Mouse (Mus musculus) Patski (cell line): ENCODE data around the gene Ntng2. TPM values are rescaled to one million over a fixed set of nuclear protein-coding genes. Genes with fewer than 3 reads are reported as not detected.

Source experiments
- ATAC-seq: fragments of 100-300 bp; one replicate; pipeline ENCODE4 v1.8.0; 2021
- CTCF ChIA-PET: fragments of 350-600 bp; sonication (Branson Sonifier 250); formaldehyde crosslinking; loops from one replicate; lab custom pipeline; 2022; ENCODE audit warnings: inconsistent platforms; lab: Charles Lee
- POLR2A ChIA-PET: fragments of 350-600 bp; sonication (Branson Sonifier 250); formaldehyde crosslinking; loops from one replicate; lab custom pipeline; 2022; ENCODE audit warnings: antibody characterized with exemption, inconsistent platforms; lab: Charles Lee
- DNase-seq: peaks from one replicate; pipeline ENCODE4 v3.0.0-alpha.2; 2011; ENCODE audit warnings: low read depth, low spot score
- H3K27me3 ChIP-seq: fragments of 371-371 bp; one replicate; pipeline ENCODE4 v1.5.1; 2021
- CTCF ChIP-seq: fragments of 100-300 bp; IDR thresholded peaks from one replicate; pipeline ENCODE4 v1.5.1; 2021
- in situ Hi-C: fragments of 300-500 bp; cut with MboI; formaldehyde crosslinking; loops from 3 replicates; pipeline ENCODE4 v1.11.1; 2018; ENCODE audit warnings: low pct_unique_long_range_greater_than_20kb, mixed read lengths
- polyA plus RNA-seq: library from polyadenylated mRNA; unstranded; gene quantifications from one replicate; pipeline ENCODE4 v1.2.3, GENCODE M21; 2021

Gene Ntng2
- 16.8 TPM for polyA plus RNA-seq

- ChIA-PET POLR2A (interaction anchor here (1.4 kb wide), 1 partner anchor 301 kb away, joined by 4 read pairs; no protein-coding TSS in a partner anchor), CTCF (interaction anchor here (0.6 to 1.7 kb wide), 3 partner anchors 11 to 368 kb away, joined by 3 to 6 read pairs (median 3); no protein-coding TSS in a partner anchor)
- ATAC-seq (peak; percentile 76), DNase-seq (peak; percentile 25)
- in situ Hi-C loops, result no loop called here
- no peak for TF ChIP-seq CTCF
- H3K27me3 ChIP-seq, result no peaks in the 10 kb centered on the region
Observed at GRCm38 (mm10) chr2:29252599-29253204, at the start of gene Ntng2. Gene Ntng2 (minus strand): TSS chr2:29253005.

DNA sequence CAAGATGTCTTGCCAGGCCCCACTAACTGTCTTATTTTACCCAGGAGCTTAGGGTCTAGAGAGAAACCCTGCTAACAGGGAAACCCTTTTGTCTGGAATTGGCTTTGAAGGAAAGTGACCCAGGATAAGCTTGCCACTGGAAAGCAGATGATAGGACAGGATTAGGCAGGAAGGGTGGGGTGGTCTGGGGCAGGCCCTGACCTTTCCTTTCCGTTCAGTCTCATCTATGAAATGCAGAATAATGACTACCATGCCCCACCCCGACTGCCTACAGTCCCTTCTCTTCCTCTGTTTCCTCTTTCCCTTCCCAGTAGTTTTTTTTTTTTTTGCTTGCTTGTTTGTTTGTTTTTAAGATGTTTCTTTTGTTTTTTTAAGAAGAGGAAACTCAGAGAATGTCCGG, 42.8 kb upstream of the Ntng2 start:
- ATAC-seq, result no peak
- in situ Hi-C loops, result no loop called here
- H3K27me3 ChIP-seq, result peaks cover 14% of the 10 kb centered on the region
- ChIA-PET POLR2A (no interaction called here), CTCF (no interaction called here)
- TF ChIP-seq CTCF, result no peak
- DNase-seq, result no peak

DNA sequence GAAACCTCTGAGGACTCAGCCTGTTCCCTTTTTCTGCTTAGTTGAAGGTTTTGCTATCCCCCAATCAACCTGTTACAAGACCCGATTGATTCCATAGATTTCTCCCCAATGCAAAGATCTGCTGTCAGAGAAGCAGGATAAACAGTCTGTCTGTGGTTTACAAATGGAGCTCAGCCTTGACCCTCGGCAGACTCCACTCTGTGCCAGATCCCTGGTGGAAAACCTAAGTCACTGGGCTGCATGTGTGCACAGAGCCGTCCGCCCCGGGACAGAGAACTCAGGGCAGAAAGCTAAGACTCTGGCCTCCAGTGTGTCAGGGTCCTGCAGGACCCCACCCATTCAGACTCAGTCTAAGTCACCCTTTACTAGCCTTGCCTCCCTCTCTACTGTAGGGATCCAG, 34.8 kb upstream of the Ntng2 start:
- TF ChIP-seq CTCF, result no peak
- in situ Hi-C loops, result no loop called here
- peaks cover 39% of the 10 kb centered on the region for H3K27me3 ChIP-seq
- ChIA-PET CTCF (no interaction called here), POLR2A (no interaction called here)
- ATAC-seq (no peak), DNase-seq (no peak)

DNA sequence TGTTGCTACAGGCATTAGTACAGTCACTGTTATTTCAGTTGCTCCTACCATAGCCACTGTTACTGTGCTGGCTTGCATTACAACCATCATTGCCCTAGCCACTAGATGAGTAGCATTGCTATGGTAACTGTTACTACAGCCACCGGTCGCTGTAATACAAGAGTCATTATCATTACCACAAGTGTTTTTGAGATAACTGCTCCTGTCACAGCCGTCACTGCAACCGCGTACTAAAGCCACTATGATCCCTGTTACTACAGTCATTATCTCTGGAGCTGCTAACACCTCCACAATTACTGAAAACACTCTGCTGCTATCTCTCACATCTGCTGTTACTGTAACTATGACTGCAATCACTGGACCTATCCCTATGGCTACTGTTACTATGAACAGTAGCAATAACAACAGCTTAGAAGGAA, 24.9 kb upstream of the Ntng2 start:
- TF ChIP-seq CTCF, result no peak
- no peak for DNase-seq
- no peak for ATAC-seq
- CTCF ChIA-PET, result no interaction called here
- H3K27me3 ChIP-seq, result peaks cover 13% of the 10 kb centered on the region
- POLR2A ChIA-PET, result no interaction called here
- in situ Hi-C loops, result no loop called here

DNA sequence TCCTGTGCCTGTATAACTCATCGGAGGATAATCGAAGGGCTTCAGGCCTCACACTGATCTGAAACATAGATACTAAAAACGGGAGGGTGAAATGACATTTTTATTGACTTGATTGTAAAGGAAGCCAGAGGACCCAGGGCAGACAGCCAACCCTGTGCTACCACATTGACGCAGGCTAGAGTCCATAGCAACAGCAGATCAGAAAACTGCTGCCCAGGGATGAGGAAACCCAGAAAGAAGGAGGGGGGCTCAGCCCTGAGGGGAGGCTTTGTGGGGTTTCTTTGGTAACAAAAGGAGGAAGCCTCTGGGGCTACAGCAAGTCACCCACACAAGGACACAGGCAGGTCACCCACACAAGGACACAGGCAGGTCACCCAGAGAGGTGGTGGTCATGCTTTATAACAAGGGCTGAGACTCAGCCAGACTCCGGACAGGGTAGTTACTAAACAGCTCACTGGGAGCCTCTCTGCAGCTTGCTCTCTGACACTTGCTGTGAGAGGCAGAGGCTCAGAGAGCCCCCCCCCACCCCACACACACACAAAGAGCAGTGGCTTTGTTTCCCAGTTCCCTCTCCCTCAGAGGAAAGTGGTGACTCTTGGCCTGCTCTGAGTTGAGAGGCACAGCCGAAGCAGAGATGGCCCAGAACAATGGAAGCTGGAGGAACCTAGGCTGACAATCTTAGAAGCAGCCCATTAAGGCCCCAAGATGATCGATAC, 19.2 kb upstream of the Ntng2 start:
- ChIA-PET CTCF (no interaction called here), POLR2A (no interaction called here)
- no peak for ATAC-seq
- in situ Hi-C loops, result no loop called here
- DNase-seq, result no peak
- H3K27me3 ChIP-seq, result peaks cover 37% of the 10 kb centered on the region
- TF ChIP-seq CTCF, result no peak

GRCm38 (mm10) chr2:29271098-29271497, 18.3 kb upstream of the Ntng2 start:
- DNase-seq, result no peak
- TF ChIP-seq CTCF, result no peak
- ChIA-PET CTCF (no interaction called here), POLR2A (no interaction called here)
- no peak for ATAC-seq
- peaks cover 37% of the 10 kb centered on the region for H3K27me3 ChIP-seq
- in situ Hi-C loops, result no loop called here

DNA sequence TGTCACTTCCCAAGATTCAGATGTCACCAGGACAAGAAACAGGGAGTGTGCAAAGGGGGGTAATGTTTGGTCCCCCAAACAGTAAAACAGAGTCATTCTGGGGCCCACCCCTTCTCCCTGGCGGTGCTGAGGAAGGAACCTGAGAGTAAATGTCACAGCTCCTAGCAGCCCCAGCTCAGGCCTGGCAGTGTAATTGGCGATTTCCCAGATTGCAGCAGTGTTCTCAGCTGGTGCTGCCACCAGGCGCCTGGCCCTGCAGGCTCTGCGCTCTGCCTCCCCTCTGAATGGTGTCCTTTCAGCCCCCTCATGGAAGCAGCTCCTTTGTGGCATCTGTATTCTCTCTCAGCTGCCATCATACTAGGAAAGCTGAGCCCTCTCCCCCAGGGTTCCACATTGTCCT, 14.0 kb upstream of the Ntng2 start:
- H3K27me3 ChIP-seq, result peaks cover 59% of the 10 kb centered on the region
- ChIA-PET CTCF (interaction anchor here (1.2 kb wide), 1 partner anchor 52 kb away, joined by 3 read pairs; no protein-coding TSS in a partner anchor), POLR2A (no interaction called here)
- no peak for TF ChIP-seq CTCF
- DNase-seq (no peak), ATAC-seq (no peak)
- in situ Hi-C loops, result no loop called here

- DNase-seq (no peak), ATAC-seq (no peak)
- ChIA-PET CTCF (no interaction called here), POLR2A (no interaction called here)
- in situ Hi-C loops, result no loop called here
- H3K27me3 ChIP-seq, result peaks cover 56% of the 10 kb centered on the region
- TF ChIP-seq CTCF, result no peak
Observed at GRCm38 (mm10) chr2:29262436-29262915, 9.7 kb upstream of the Ntng2 start.

DNA sequence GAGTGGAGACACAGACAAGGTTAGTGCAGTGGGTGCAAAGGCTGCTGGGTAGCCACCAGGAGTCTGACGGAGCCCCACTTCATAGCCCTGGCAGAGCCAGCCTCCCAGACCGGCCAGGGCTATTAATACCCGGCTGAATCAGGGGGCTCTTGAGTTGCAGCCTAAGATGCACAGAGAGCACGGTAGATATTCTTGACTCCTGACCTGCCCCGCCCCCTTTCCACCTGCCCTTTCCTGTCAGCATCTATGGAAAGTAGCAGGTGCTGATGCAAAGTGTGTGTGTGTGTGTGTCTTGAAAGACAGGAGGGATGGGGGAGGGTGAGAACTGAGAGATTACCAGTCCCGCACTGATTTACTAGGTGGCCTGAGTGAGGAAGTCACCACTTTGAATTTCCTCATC, 8.3 kb upstream of the Ntng2 start:
- ChIA-PET POLR2A (no interaction called here), CTCF (no interaction called here)
- in situ Hi-C loops, result no loop called here
- peaks cover 48% of the 10 kb centered on the region for H3K27me3 ChIP-seq
- ATAC-seq (no peak), DNase-seq (no peak)
- no peak for TF ChIP-seq CTCF

GRCm38 (mm10) chr2:29253205-29253865, 530 bp upstream of the Ntng2 start:
- no peaks in the 10 kb centered on the region for H3K27me3 ChIP-seq
- no peak for TF ChIP-seq CTCF
- CTCF ChIA-PET, result no interaction called here
- POLR2A ChIA-PET, result no interaction called here
- DNase-seq (no peak), ATAC-seq (peak; percentile 48)
- in situ Hi-C loops, result no loop called here
